In the genomic region with DNA sequence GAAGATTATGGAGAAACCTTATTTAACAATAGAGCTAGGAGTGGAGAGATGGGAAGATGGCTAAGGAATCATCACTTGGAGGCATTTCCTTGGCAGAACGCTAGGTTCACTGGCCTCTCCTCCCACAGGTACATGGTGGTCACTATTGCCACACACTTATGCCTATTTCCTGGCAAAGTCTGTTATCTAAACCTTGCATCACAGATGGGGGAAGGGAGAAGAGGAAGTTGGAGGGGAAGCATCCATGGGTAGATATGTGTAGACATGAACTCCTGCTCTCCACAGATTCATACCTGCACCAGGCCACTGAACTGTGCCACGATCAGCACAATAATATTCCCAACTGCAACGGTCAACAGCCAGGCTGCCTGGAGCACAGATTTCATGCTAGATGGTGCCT, we compare ENCODE assay signal across 19 mouse cellular contexts. TPM values are rescaled to one million over a fixed set of nuclear protein-coding genes. Genes with fewer than 3 reads are reported as not detected.
"Had no signal": no experiment of that assay in that cellular context is flagged by ENCODE, and none has a peak within 500 bp of the region (broad histone marks: within the 10 kb centered on the region; RNA-seq: fewer than 3 reads in every experiment).

No protein-coding gene starts in this region.

- DNase-seq: gastrocnemius, adult 2 months; gastrocnemius, postnatal 10 days; gastrocnemius, postnatal 25 days; heart, adult 18-20 months; heart, postnatal 10 days; heart, postnatal 4 days; kidney, adult 18-20 months; kidney, adult 8-10 months; kidney, postnatal 10 days; kidney, postnatal 25 days; kidney, postnatal 4 days; left cerebral cortex, postnatal 4 days had no signal

- ATAC-seq: hindbrain, embryonic 16.5 days; inflammation-experienced regulatory T-cells, adult 6 months; intestine, embryonic 15.5 days; intestine, postnatal 0 days; liver, embryonic 12.5 days had no signal

RNA-seq across cellular contexts. Expression of gene Ildr1, which starts 58.2 kb away (rescaled TPM):
- total RNA-seq: heart, adult 8-10 months; heart, postnatal 10 days; heart, postnatal 25 days; heart, postnatal 4 days had no signal
